Mouse (Mus musculus): Measurements from ENCODE around the gene Larp7.

Gene Larp7

DNA sequence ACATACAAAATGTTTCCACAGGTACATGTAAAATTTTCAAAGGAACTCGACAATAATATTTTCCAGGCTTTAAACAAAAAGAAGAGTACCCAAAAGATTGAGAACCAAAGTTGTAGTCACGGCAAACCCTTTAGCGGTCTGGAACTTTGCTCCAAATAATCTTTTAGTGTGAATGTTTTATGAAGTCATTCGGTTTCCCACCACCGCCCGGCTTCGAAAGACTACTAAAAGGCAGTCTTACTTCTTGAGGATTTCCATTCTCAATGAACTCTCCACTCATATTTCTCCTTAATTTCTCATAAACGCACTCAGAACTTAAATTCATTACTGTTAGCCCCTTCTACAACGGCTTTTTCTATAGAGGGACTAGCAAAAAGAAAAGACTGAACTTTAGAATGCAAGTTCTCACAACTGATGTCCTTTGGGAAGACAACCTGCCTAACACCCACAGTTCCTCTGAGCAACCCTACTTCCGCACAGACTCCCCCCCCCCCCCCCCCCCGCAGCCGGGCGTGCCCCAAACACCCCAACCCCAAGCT lies 646 bp downstream of the Larp7 start:
- Histone ChIP-seq H3K4me1 (replicated peaks; ENCODE audit: low read depth, low read length) (peaks cover 24% of the 10 kb centered on the region), H3K36me3 (ENCODE audit: insufficient read depth, low read length) (peaks cover 20% of the 10 kb centered on the region), H3K27me3 (ENCODE audit: insufficient read depth, low read length) (no peaks in the 10 kb centered on the region), H3K4me3 (replicated peaks; ENCODE audit: low read length) (peak overlapping the region; percentile 96), H3K9me3 (ENCODE audit: low read length) (no peaks in the 10 kb centered on the region)
- TF ChIP-seq POU5F1 (IDR thresholded peaks at IDR 0.05; ENCODE audit: borderline replicate concordance, low read length) (no peak), NANOG (IDR thresholded peaks at IDR 0.05; ENCODE audit: borderline replicate concordance, low read length) (no peak), CTCF (conservative IDR thresholded peaks at IDR 0.05; ENCODE audit: low read length) (no peak)

DNA sequence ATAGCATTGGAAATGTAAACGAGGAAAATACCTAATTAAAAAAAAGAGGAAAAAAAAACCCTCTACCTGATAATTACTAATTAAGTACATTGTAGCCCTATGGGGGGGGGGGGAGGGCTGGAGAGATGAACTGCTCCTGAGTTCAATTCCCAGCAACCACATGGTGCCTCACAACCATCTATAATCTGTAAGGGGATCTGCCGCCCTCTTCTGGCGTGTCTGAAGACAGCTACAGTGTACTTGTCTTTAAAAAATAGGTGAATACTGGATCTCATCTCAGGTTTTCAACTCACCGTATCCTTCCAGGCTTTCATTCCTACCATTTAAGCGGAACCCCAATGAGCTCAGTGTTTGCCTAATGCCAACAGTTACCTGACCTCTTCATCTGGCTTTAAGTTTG lies 5.3 kb downstream of the Larp7 start:
- Histone ChIP-seq H3K36me3 (ENCODE audit: insufficient read depth, low read length) (peaks cover 31% of the 10 kb centered on the region), H3K4me1 (replicated peaks; ENCODE audit: low read depth, low read length) (peaks cover 32% of the 10 kb centered on the region), H3K4me3 (replicated peaks; ENCODE audit: low read length) (no peak overlapping the region), H3K27me3 (ENCODE audit: insufficient read depth, low read length) (no peaks in the 10 kb centered on the region), H3K9me3 (ENCODE audit: low read length) (no peaks in the 10 kb centered on the region)
- no peak for TF ChIP-seq NANOG (IDR thresholded peaks at IDR 0.05; ENCODE audit: borderline replicate concordance, low read length)
- no peak for TF ChIP-seq POU5F1 (IDR thresholded peaks at IDR 0.05; ENCODE audit: borderline replicate concordance, low read length)
- no peak for TF ChIP-seq CTCF (conservative IDR thresholded peaks at IDR 0.05; ENCODE audit: low read length)

DNA sequence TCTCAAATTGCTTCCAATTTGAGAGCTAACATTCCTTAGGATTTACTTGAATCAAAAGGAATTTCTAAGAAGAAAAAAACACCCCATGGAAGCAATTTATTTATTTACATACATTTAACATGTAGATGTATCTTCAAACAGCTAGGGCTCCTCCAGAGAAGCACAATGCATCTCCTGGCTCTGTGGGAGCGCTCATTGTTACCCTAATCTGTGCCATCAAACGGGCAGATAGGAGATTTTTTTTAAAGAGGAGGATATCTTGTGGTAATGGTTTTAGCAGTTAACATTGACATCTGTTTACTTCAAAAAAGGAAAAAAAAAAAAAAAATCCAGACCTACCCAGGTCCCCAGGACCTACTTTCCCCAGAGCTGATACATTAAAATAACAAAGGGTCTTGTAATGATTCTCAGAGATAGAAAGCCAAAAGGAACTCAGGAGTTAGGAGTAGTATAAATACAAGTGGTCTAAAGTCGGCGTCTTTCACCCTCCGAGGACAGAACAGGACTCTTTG lies 8.5 kb downstream of the Larp7 start:
- peaks cover 31% of the 10 kb centered on the region for H3K4me1 ChIP-seq (replicated peaks; ENCODE audit: low read depth, low read length)
- peaks cover 51% of the 10 kb centered on the region for H3K36me3 ChIP-seq (ENCODE audit: insufficient read depth, low read length)
- peak overlapping the region; percentile 13; the same call in 1 of the 2 replicates for H3K4me3 ChIP-seq (replicated peaks; ENCODE audit: low read length)
- H3K9me3 ChIP-seq (ENCODE audit: low read length) = no peaks in the 10 kb centered on the region
- no peaks in the 10 kb centered on the region for H3K27me3 ChIP-seq (ENCODE audit: insufficient read depth, low read length)
- 0 out of 2 replicates have a peak, but pooled peaks have one; percentile 15 for TF ChIP-seq POU5F1 (IDR thresholded peaks at IDR 0.05; ENCODE audit: borderline replicate concordance, low read length)
- no peak for TF ChIP-seq CTCF (conservative IDR thresholded peaks at IDR 0.05; ENCODE audit: low read length)
- TF ChIP-seq NANOG (IDR thresholded peaks at IDR 0.05; ENCODE audit: borderline replicate concordance, low read length) = peak; percentile 96

DNA sequence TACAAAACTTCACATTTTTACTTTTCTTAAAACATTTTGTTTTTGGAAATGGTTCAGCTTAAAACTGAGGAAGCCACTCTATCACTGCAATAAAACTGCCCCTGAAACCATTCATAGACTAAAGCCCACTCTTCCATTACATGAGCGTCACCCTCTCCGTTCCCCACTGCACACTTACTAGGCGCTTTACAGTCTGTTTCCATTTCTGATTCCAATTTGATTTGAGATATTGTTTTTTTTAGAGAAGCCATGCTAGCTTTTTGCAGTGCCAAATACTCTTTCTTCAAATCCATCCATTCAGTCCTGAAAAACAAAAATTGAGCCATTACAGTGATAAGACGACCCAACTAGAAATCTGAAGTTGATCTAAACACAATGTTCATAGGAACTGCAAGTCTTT lies 9.2 kb downstream of the Larp7 start:
- Histone ChIP-seq H3K36me3 (ENCODE audit: insufficient read depth, low read length) (peaks cover 55% of the 10 kb centered on the region), H3K4me3 (replicated peaks; ENCODE audit: low read length) (no peak overlapping the region), H3K4me1 (replicated peaks; ENCODE audit: low read depth, low read length) (peaks cover 31% of the 10 kb centered on the region), H3K9me3 (ENCODE audit: low read length) (no peaks in the 10 kb centered on the region), H3K27me3 (ENCODE audit: insufficient read depth, low read length) (no peaks in the 10 kb centered on the region)
- TF ChIP-seq POU5F1 (IDR thresholded peaks at IDR 0.05; ENCODE audit: borderline replicate concordance, low read length) (no peak), CTCF (conservative IDR thresholded peaks at IDR 0.05; ENCODE audit: low read length) (no peak), NANOG (IDR thresholded peaks at IDR 0.05; ENCODE audit: borderline replicate concordance, low read length) (no peak)

DNA sequence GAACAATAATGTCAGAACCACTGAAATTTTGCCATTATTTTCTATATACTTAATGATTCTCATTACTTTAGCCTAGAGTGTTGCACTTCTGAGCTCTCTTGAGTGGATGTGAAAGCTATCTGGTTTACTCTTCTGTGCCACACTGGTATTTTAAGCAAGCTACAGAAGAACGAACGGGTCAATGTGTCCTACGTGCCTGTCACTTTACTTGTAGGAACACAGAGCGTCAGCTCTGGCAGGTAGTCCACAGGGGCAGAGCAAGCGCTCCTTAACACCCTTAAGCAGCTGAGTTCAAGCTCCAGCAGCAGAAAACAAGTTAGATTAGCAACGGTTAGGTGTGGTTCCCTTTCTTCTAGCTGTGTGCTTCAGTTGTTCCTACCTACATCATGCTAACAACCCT lies 14.0 kb downstream of the Larp7 start:
- Histone ChIP-seq H3K9me3 (ENCODE audit: low read length) (no peaks in the 10 kb centered on the region), H3K4me1 (replicated peaks; ENCODE audit: low read depth, low read length) (peaks cover 23% of the 10 kb centered on the region), H3K4me3 (replicated peaks; ENCODE audit: low read length) (no peak overlapping the region), H3K36me3 (ENCODE audit: insufficient read depth, low read length) (peaks cover 45% of the 10 kb centered on the region), H3K27me3 (ENCODE audit: insufficient read depth, low read length) (no peaks in the 10 kb centered on the region)
- TF ChIP-seq CTCF (conservative IDR thresholded peaks at IDR 0.05; ENCODE audit: low read length) = no peak
- TF ChIP-seq NANOG (IDR thresholded peaks at IDR 0.05; ENCODE audit: borderline replicate concordance, low read length) = no peak
- no peak for TF ChIP-seq POU5F1 (IDR thresholded peaks at IDR 0.05; ENCODE audit: borderline replicate concordance, low read length)

DNA sequence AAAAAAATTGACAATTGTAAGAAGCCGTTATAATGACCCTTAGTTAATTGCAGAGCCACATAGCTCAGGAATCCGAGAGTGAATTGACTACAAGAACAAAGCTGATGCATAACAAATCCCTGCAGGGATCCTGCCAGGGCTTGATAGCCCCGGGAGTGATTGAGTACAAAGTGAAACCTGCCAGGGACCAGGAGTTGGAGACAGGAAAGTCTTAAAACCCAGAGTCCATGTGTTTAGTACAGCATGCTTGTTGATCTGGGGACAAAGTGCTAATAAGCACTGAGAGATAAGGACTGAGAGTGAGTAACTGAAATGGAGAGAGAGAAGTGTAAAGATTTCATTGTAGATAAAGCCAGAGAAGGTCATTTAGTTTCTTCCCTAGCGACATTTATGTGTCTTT lies 22.9 kb downstream of the Larp7 start:
- Histone ChIP-seq H3K27me3 (ENCODE audit: insufficient read depth, low read length) (no peaks in the 10 kb centered on the region), H3K36me3 (ENCODE audit: insufficient read depth, low read length) (no peaks in the 10 kb centered on the region), H3K4me1 (replicated peaks; ENCODE audit: low read depth, low read length) (peaks cover 4% of the 10 kb centered on the region), H3K9me3 (ENCODE audit: low read length) (peaks cover 18% of the 10 kb centered on the region), H3K4me3 (replicated peaks; ENCODE audit: low read length) (no peak overlapping the region)
- TF ChIP-seq POU5F1 (IDR thresholded peaks at IDR 0.05; ENCODE audit: borderline replicate concordance, low read length) (peak; percentile 92), NANOG (IDR thresholded peaks at IDR 0.05; ENCODE audit: borderline replicate concordance, low read length) (peak; percentile 85), CTCF (conservative IDR thresholded peaks at IDR 0.05; ENCODE audit: low read length) (no peak)

DNA sequence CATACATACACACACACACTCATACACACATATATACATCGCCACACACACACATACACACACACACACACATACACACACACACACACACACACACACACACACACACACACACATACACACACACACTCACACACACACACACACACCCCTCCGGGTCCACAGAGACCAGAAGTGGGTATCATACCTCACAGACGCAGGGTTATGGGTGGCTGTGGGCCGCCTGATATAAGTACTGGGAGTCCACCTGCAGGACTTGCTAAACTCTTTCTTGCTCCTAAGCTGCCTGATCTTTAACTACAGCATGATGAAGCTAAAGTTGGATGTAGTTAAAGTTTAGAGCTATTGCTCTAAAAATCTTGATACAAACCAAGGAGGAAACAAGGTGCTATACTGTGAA lies 23.3 kb downstream of the Larp7 start:
- Histone ChIP-seq H3K4me1 (replicated peaks; ENCODE audit: low read depth, low read length) (peaks cover 4% of the 10 kb centered on the region), H3K4me3 (replicated peaks; ENCODE audit: low read length) (no peak overlapping the region), H3K9me3 (ENCODE audit: low read length) (peaks cover 18% of the 10 kb centered on the region), H3K27me3 (ENCODE audit: insufficient read depth, low read length) (no peaks in the 10 kb centered on the region), H3K36me3 (ENCODE audit: insufficient read depth, low read length) (no peaks in the 10 kb centered on the region)
- TF ChIP-seq POU5F1 (IDR thresholded peaks at IDR 0.05; ENCODE audit: borderline replicate concordance, low read length) (no peak), CTCF (conservative IDR thresholded peaks at IDR 0.05; ENCODE audit: low read length) (no peak), NANOG (IDR thresholded peaks at IDR 0.05; ENCODE audit: borderline replicate concordance, low read length) (no peak)

DNA sequence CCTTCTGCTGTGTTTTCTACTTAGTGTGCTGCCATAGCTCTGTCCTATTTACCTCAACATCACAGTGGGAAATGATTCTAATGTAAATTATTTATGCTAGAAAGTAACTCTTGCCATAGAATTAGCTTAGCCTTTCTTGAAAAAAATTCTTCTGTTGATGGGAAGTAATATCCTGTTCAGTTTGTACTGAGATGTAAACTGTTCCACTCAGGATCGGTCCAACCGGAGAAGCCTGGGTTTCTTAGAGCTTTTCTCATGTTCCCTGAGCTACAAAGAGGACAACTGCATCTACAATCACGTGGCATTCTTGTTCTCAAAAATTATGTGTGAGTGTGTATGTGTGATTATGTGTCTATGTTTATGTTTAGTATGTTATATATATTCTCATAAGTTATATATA lies 23.9 kb downstream of the Larp7 start:
- Histone ChIP-seq H3K4me3 (replicated peaks; ENCODE audit: low read length) (no peak overlapping the region), H3K27me3 (ENCODE audit: insufficient read depth, low read length) (no peaks in the 10 kb centered on the region), H3K36me3 (ENCODE audit: insufficient read depth, low read length) (no peaks in the 10 kb centered on the region), H3K9me3 (ENCODE audit: low read length) (peaks cover 18% of the 10 kb centered on the region), H3K4me1 (replicated peaks; ENCODE audit: low read depth, low read length) (peaks cover 4% of the 10 kb centered on the region)
- TF ChIP-seq NANOG (IDR thresholded peaks at IDR 0.05; ENCODE audit: borderline replicate concordance, low read length) (no peak), CTCF (conservative IDR thresholded peaks at IDR 0.05; ENCODE audit: low read length) (no peak), POU5F1 (IDR thresholded peaks at IDR 0.05; ENCODE audit: borderline replicate concordance, low read length) (no peak)

All from E14TG2a.4 (cell line).